Mouse (Mus musculus): Measurements from ENCODE around the gene Olfr589. TPM values are rescaled to one million over a fixed set of nuclear protein-coding genes. Genes with fewer than 3 reads are reported as not detected.
"Not testable (repeated sequence)": the region's sequence is repeated elsewhere in the genome, so short reads cannot be mapped to it uniquely, and the experiment has no call there.

Gene Olfr589
- total RNA-seq (2021): not detected
- long read RNA-seq, experiment 1: 0 reads
- long read RNA-seq, experiment 2: 0 reads

GRCm38 (mm10) chr7:103156256-103156655 lies at the start of gene Olfr589:
Gene Olfr589, minus strand, starts transcription at chr7:103156356.
- no peak for DNase-seq

GRCm38 (mm10) chr7:103184503-103184902 lies 28.3 kb upstream of the Olfr589 start, which contains the start of gene Olfr592:
Gene Olfr592, plus strand, starts transcription at chr7:103184803.
- not testable (repeated sequence) for DNase-seq

GRCm38 (mm10) chr7:103178240-103178639 lies 22.1 kb upstream of the Olfr589 start, which contains the start of gene Olfr591:
Gene Olfr591, minus strand, starts transcription at chr7:103178340.
- DNase-seq: no peak

GRCm38 (mm10) chr7:103169697-103170096 lies 13.5 kb upstream of the Olfr589 start:
- DNase-seq: no peak

- DNase-seq: no peak
Observed at GRCm38 (mm10) chr7:103140579-103140978, 15.6 kb downstream of the Olfr589 start, which contains the start of gene Olfr588-ps1. Gene Olfr588-ps1, plus strand, starts transcription at chr7:103140879.

- no peak for DNase-seq
Observed at GRCm38 (mm10) chr7:103125538-103125937, 30.6 kb downstream of the Olfr589 start, which contains the start of gene Olfr586. Gene Olfr586, minus strand, starts transcription at chr7:103125638.

GRCm38 (mm10) chr7:103119406-103119805 lies 36.8 kb downstream of the Olfr589 start:
- DNase-seq: peak; percentile 1

Other genes starting within 250 kb of the Olfr589 start
- not detected for gene Olfr571, start 238.8 kb downstream of the Olfr589 start, total RNA-seq (2021)
- not detected for gene Olfr572, start 231.9 kb downstream of the Olfr589 start, total RNA-seq (2021)
- not detected for gene Olfr573-ps1, start 213.8 kb downstream of the Olfr589 start, total RNA-seq (2021)
- not detected for gene Olfr574, start 207.9 kb downstream of the Olfr589 start, total RNA-seq (2021)
- not detected for gene Olfr575, start 197.6 kb downstream of the Olfr589 start, total RNA-seq (2021)
- gene Olfr576, start 193.7 kb downstream of the Olfr589 start, total RNA-seq (2021): not detected
- gene Olfr577, start 180.4 kb downstream of the Olfr589 start, total RNA-seq (2021): not detected
- gene Olfr578, start 167.0 kb downstream of the Olfr589 start, total RNA-seq (2021): not detected
- not detected for gene Olfr582, start 118.3 kb downstream of the Olfr589 start, total RNA-seq (2021)
- not detected for gene Olfr583, start 105.1 kb downstream of the Olfr589 start, total RNA-seq (2021)
- gene Olfr584, start 74.5 kb downstream of the Olfr589 start, total RNA-seq (2021): not detected
- gene Olfr585, start 58.6 kb downstream of the Olfr589 start, total RNA-seq (2021): not detected
- gene Olfr586, start 30.7 kb downstream of the Olfr589 start, total RNA-seq (2021): not detected
- gene Olfr588-ps1, start 15.5 kb downstream of the Olfr589 start, total RNA-seq (2021): not detected
- not detected for gene Olfr591, start 22.0 kb upstream of the Olfr589 start, total RNA-seq (2021)
- not detected for gene Olfr592, start 28.4 kb upstream of the Olfr589 start, total RNA-seq (2021)
- gene Olfr593, start 55.5 kb upstream of the Olfr589 start, total RNA-seq (2021): not detected
- gene Olfr594, start 60.6 kb upstream of the Olfr589 start, total RNA-seq (2021): not detected
- gene Usp17ld, start 96.1 kb upstream of the Olfr589 start, total RNA-seq (2021): not detected
- gene Olfr596, start 149.3 kb upstream of the Olfr589 start, total RNA-seq (2021): not detected
- not detected for gene Olfr597, start 160.0 kb upstream of the Olfr589 start, total RNA-seq (2021)
- gene Olfr598, start 167.2 kb upstream of the Olfr589 start, total RNA-seq (2021): not detected
- gene Olfr599, start 179.6 kb upstream of the Olfr589 start, total RNA-seq (2021): not detected
- gene Olfr600, start 193.3 kb upstream of the Olfr589 start, total RNA-seq (2021): not detected
- gene Olfr601, start 206.3 kb upstream of the Olfr589 start, total RNA-seq (2021): not detected
- not detected for gene Olfr603, start 229.8 kb upstream of the Olfr589 start, total RNA-seq (2021)